Mouse (Mus musculus): ENCODE measurements at regions not wholly inside any gene's neighbourhood (a gene's known extent, or its start where the extent isn't known, plus 50 kb on each side); places are given as distances from the start of the nearest gene placed in this dataset.

- DNase-seq (ENCODE audit: low spot score), result no peak
Measured at GRCm38 (mm10) chr8:126854121-126855055, 91.3 kb downstream of the Tomm20 start.

- peak; percentile 55 for DNase-seq (ENCODE audit: low spot score)
Measured at GRCm38 (mm10) chr8:126852663-126853390, 92.8 kb downstream of the Tomm20 start.

GRCm38 (mm10) chr8:126852184-126852583 lies 93.5 kb downstream of the Tomm20 start:
- DNase-seq (ENCODE audit: low spot score), result peak; percentile 62

GRCm38 (mm10) chr8:126851780-126852179 lies 93.9 kb downstream of the Tomm20 start:
- DNase-seq (ENCODE audit: low spot score), result no peak

GRCm38 (mm10) chr8:126850189-126850535 lies 95.5 kb downstream of the Tomm20 start:
- no peak for DNase-seq (ENCODE audit: low spot score)

- DNase-seq (ENCODE audit: low spot score), result peak; percentile 76
Measured at GRCm38 (mm10) chr8:126849411-126850188, 96.0 kb downstream of the Tomm20 start.

GRCm38 (mm10) chr8:126848369-126849105 lies 97.1 kb downstream of the Tomm20 start:
- DNase-seq (ENCODE audit: low spot score), result no peak

GRCm38 (mm10) chr8:126847664-126848353 lies 97.8 kb downstream of the Tomm20 start:
- DNase-seq (ENCODE audit: low spot score), result no peak

GRCm38 (mm10) chr8:126846188-126846565 lies 99.5 kb downstream of the Tomm20 start:
- DNase-seq (ENCODE audit: low spot score), result no peak

- no peak for DNase-seq (ENCODE audit: low spot score)
Measured at GRCm38 (mm10) chr8:126845530-126846187, 100.0 kb downstream of the Tomm20 start.

- no peak for DNase-seq (ENCODE audit: low spot score)
Measured at GRCm38 (mm10) chr8:126844627-126845026, 101.0 kb downstream of the Tomm20 start.

- no peak for DNase-seq (ENCODE audit: low spot score)
Measured at GRCm38 (mm10) chr8:126841187-126841586, 104.5 kb downstream of the Tomm20 start.

- peak; percentile 77 for DNase-seq (ENCODE audit: low spot score)
Measured at GRCm38 (mm10) chr8:126839712-126840355, 105.8 kb downstream of the Tomm20 start.

GRCm38 (mm10) chr8:126839039-126839711 lies 106.5 kb downstream of the Tomm20 start:
- peak; percentile 51 for DNase-seq (ENCODE audit: low spot score)

GRCm38 (mm10) chr8:126838228-126838627 lies 107.4 kb downstream of the Tomm20 start:
- no peak for DNase-seq (ENCODE audit: low spot score)

- no peak for DNase-seq (ENCODE audit: low spot score)
Measured at GRCm38 (mm10) chr8:126837318-126838025, 108.2 kb downstream of the Tomm20 start.

GRCm38 (mm10) chr8:126835554-126835953 lies 110.1 kb downstream of the Tomm20 start:
- no peak for DNase-seq (ENCODE audit: low spot score)

All from urinary bladder, postnatal 14 days (tissue).